Mouse (Mus musculus) splenic B cell, adult 2 months (primary cell): ENCODE measurements around the gene Asap2.

Source experiments
- DNase-seq: peaks from one replicate; pipeline ENCODE4 v3.0.0-alpha.2; 2011; ENCODE audit warnings: low read depth, low spot score
- H3K27me3 ChIP-seq: 2 replicates; pipeline ENCODE4 v1.6.1; 2012; ENCODE audit warnings: mild to moderate bottlenecking, low read length, moderate library complexity, mixed read lengths; ENCODE audit not compliant: control insufficient read depth, poor library complexity, insufficient read depth, severe bottlenecking
- H3K36me3 ChIP-seq: 2 replicates; pipeline ENCODE4 v1.6.1; 2012; ENCODE audit warnings: mild to moderate bottlenecking, low read length, moderate library complexity, mixed read lengths; ENCODE audit not compliant: control insufficient read depth, poor library complexity, insufficient read depth, severe bottlenecking

The Asap2 gene

GRCm38 (mm10) chr12:21306721-21307120 is 316.5 kb downstream of the Asap2 start:
- H3K27me3 ChIP-seq: no peaks in the 10 kb centered on the region
- peaks cover 7% of the 10 kb centered on the region for H3K36me3 ChIP-seq
- DNase-seq: no peak

GRCm38 (mm10) chr12:21312201-21312600 is 321.9 kb downstream of the Asap2 start:
- no peak for DNase-seq
- no peaks in the 10 kb centered on the region for H3K27me3 ChIP-seq
- H3K36me3 ChIP-seq: peaks cover 13% of the 10 kb centered on the region

- DNase-seq: peak; percentile 92
- Histone ChIP-seq H3K36me3 (peaks cover 14% of the 10 kb centered on the region), H3K27me3 (no peaks in the 10 kb centered on the region)
Measured at GRCm38 (mm10) chr12:21315923-21316868, 325.9 kb downstream of the Asap2 start, which contains the start of gene Iah1. Gene Iah1, plus strand, starts transcription at chr12:21316389.

- DNase-seq: no peak
Measured at GRCm38 (mm10) chr12:21316869-21317265, 326.6 kb downstream of the Asap2 start.

GRCm38 (mm10) chr12:21318143-21318895 is 328.1 kb downstream of the Asap2 start:
- H3K27me3 ChIP-seq: no peaks in the 10 kb centered on the region
- peaks cover 14% of the 10 kb centered on the region for H3K36me3 ChIP-seq
- DNase-seq: peak; percentile 88

More at GRCm38 (mm10) chr12:21316869-21317265, 326.6 kb downstream of the Asap2 start:
- no peaks in the 10 kb centered on the region for H3K27me3 ChIP-seq
- peaks cover 16% of the 10 kb centered on the region for H3K36me3 ChIP-seq
